ENCODE assay signal across 14 mouse cellular contexts in genomic region chrX:145090360-145090759, GRCm38 (mm10).
"Had no signal": no experiment of that assay in that cellular context is flagged by ENCODE, and none has a peak within 500 bp of the region (broad histone marks: within the 10 kb centered on the region; RNA-seq: fewer than 3 reads in every experiment).

No protein-coding gene starts in this region.

- H3K27me3 ChIP-seq: megakaryocyte, embryonic 14.5 days; midbrain, embryonic 13.5 days; midbrain, embryonic 15.5 days; neural tube, embryonic 12.5 days; stomach, embryonic 15.5 days had no signal

- H3K27ac ChIP-seq: midbrain, embryonic 13.5 days; midbrain, embryonic 15.5 days; neural tube, embryonic 12.5 days; stomach, embryonic 15.5 days; stomach, postnatal 0 days had no signal

- ATAC-seq: midbrain, embryonic 13.5 days; midbrain, embryonic 15.5 days had no signal

- H3K4me1 ChIP-seq: megakaryocyte, embryonic 14.5 days; midbrain, embryonic 13.5 days; midbrain, embryonic 15.5 days; neural tube, embryonic 12.5 days; stomach, embryonic 15.5 days had no signal

- H3K9ac ChIP-seq: lung, embryonic 14.5 days; midbrain, embryonic 13.5 days; midbrain, embryonic 15.5 days; neural tube, embryonic 12.5 days; stomach, embryonic 15.5 days had no signal

- H3K9me3 ChIP-seq: megakaryocyte, embryonic 14.5 days; midbrain, embryonic 13.5 days; midbrain, embryonic 15.5 days; neural tube, embryonic 12.5 days; stomach, embryonic 15.5 days had no signal

- DNase-seq: lung, adult 18-20 months; lung, postnatal 10 days; lung, postnatal 4 days; right cerebral cortex, postnatal 25 days; thymus, adult 2 months; thymus, postnatal 25 days; thymus, postnatal 4 days had no signal

- H3K4me3 ChIP-seq: megakaryocyte, embryonic 14.5 days; midbrain, embryonic 13.5 days; midbrain, embryonic 15.5 days; neural tube, embryonic 12.5 days; stomach, embryonic 15.5 days had no signal

- H3K36me3 ChIP-seq: midbrain, embryonic 13.5 days; midbrain, embryonic 15.5 days; neural tube, embryonic 12.5 days; stomach, embryonic 15.5 days had no signal
